Mouse (Mus musculus) granulocyte monocyte progenitor cell, adult 5-6 weeks (primary cell): ENCODE measurements around the gene Uba52. TPM values are rescaled to one million over a fixed set of nuclear protein-coding genes. Genes with fewer than 3 reads are reported as not detected.

Experiments used
- ATAC-seq: replicated peaks from 2 replicates; pipeline ENCODE4 v1.8.0; 2016; ENCODE audit warnings: mild to moderate bottlenecking, moderate TSS enrichment, inconsistent platforms; ENCODE audit not compliant: poor library complexity, severe bottlenecking
- total RNA-seq, 2 experiments: library from RNA; stranded (forward) in 1 of 2; stranded (reverse) in 1 of 2; fragments of 200-712, 200-1000 nt in 1 of 2; fragments of >200 nt in 1 of 2; fragmentation: Nextera tagmentation in 1 of 2; gene quantifications; 2 replicates each; pipeline ENCODE4 v1.2.3; 2014 to 2017

Uba52 gene
- total RNA-seq (2014; fragmentation: Nextera tagmentation) (2,675 and 2,799 TPM in 2 replicates), total RNA-seq (2017) (3,231 and 3,572 TPM in 2 replicates)

DNA sequence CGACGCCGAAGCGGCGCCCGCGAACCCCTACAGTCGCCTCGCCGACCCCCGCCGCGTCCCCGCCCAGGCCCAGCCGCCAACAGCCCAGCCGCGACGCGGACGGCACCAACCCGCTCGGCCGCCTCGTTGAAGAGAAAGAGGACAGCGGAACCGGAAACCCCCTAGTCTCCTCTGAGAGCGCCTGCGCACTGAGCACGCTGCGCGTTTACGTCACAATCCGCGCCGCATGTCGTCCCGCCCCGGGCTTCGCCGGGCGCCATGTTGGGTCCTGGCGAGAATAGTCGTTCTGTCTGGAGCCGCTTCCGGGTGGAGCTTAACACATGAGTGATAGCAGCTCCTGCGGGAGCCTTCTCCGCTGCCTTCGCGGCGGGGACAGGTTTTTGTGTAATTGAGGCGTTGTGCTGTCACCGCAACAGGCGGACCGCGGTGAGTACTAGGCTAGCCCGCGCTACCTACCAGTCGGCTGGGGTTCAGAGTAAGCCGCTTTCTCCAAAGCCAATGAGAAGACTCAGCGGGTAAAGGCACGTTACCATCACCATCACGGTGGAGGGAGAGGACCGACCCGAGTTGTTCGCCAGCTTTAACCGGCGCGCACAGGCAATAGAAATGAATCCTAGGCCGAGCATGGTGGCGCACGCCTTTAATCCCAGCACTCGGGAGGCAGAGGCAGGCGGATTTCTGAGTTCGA lies at the start of gene Uba52:
Gene Uba52 (minus strand): TSS at position 574 of the 688 bp plus-strand sequence.
- ATAC-seq: peak; percentile 74

- peak; percentile 78 for ATAC-seq
These were observed 49.5 kb upstream of the Uba52 start for GRCm38 (mm10) chr8:70560096-70560495.

DNA sequence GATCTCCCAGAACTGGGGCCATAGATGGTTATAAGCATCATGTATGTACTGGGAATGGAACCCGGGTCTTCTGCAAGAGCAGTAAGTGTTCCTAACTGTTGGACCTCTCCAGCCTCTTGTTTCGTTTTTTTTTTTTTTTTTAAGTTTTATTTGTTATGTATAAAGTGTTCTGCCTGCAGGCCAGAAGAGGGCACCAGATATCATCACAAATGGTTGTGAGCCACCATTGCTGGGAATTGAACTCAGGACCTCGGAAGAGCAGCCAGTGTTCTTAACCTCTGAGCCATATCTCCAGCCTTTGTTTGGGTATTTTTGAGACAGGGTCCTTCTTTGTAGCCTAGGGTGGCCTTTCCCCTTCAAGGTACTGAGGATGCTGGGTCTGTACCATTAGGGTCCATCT lies 48.4 kb upstream of the Uba52 start:
- no peak for ATAC-seq

- peak; percentile 43 for ATAC-seq
These were observed 47.7 kb upstream of the Uba52 start for GRCm38 (mm10) chr8:70558334-70558733.

DNA sequence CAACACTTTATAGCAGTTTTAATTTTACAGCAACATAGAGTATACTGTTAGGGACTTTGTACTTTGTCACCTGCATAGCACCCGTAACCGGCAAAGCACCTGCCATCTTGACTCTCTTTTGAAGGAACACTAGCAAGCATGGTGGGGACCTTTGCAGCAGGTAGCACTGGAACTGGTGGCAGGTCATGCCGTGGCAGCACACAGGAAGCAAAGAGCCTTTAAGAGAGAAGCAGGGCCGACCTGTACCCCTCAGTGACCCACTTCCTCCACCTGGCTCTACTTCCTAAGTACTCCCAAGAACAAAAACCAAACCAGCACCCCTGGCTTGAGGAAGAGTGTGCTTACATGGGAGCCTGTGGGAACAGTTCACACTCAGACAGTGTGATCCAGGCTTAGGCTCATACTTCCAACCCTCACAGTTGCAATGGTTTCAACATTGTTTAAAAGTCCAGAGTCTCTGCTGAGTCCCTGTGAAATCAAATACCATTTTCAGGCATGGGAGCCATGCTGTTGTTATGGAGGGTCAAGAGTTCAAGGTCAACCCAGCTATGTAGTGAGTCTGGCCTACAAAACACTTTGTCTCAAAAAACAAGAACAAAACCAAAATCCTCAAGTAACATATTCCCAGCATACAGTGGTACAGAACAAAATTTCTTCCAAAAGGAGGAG lies 44.6 kb upstream of the Uba52 start:
- ATAC-seq: no peak

- no peak for ATAC-seq
These were observed 43.1 kb upstream of the Uba52 start for GRCm38 (mm10) chr8:70553740-70554139.

DNA sequence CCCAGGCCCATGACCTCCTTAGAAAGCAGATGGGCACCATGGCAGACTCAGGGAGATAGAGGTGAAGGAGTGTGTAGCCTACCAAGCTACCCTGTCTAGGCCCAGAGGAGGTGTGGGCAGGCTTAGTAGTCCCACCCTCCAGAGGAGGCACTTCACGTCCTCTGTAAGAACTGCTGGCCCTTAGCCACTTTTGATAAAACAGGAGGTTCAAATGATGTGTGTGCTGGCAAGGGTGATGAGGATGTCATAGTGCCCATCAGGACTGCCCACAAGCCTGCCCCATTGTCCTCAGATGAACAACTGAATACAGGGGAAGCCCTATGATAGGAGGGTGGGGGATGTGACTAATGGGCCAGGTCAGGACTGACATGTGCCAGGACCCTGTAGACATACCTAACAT lies 42.2 kb upstream of the Uba52 start:
- no peak for ATAC-seq

DNA sequence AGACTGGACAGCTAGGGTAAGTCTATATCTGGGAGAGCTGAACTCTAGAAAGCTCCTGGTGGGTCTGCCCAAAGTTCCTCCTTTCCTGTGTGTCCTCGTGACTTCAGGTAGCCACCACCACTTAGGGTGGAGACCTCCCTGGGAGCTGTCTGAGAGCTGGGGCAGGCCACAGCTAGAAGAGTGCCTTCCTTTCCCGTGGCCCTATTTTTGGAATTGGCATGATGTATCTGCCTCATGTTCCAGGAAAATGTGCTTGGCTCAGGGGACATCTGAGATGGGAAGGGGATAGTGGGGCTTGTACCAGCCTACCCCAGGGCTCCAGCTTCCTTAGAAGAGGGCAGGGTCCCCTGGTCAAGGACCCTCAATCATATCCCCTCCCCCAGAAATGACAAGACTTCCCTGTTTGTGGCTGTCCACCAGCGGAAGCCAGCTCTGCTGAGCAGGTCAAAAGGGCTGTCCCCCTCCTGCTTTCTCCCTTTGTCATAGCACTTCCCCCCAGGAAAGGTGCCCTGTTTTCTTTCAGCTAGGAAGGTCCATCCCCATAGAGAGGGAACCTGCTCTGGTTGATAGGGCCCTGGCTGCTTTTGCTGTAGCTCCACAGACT lies 41.1 kb upstream of the Uba52 start:
- ATAC-seq: no peak

DNA sequence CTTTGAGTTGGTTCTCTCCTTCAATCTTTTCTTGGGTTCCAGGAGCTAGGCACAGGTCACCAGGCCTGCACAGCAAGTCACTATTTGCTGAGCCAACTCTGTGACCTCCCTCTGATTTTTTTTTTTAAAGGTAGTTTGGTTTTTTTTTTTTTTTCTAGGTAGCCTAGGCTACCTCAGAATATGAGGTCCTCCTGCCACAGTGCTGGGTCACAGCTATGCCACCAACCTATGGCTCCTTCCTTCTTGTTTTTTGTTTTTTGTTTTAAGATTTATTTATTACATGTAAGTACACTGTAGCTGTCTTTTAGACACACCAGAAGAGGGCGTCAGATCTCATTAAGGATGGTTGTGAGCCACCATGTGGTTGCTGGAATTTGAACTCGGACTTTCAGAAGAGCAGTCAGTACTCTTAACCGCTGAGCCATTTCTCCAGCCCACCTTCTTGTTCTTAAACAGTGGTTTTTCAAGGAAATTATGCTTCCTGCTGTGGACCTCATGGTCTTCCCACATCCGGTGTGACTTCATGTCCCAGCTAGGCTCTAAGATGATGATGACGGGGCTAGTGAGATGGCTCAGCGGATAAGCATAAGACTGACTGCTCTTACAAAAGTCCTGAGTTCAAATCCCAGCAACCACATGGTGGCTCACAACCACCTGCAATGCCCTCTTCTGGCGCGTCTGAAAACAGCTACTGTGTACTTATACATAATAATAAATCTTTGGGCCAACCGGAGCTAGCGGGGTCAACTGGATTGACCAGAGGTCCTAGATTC lies 39.0 kb upstream of the Uba52 start:
- peak; percentile 88 for ATAC-seq

DNA sequence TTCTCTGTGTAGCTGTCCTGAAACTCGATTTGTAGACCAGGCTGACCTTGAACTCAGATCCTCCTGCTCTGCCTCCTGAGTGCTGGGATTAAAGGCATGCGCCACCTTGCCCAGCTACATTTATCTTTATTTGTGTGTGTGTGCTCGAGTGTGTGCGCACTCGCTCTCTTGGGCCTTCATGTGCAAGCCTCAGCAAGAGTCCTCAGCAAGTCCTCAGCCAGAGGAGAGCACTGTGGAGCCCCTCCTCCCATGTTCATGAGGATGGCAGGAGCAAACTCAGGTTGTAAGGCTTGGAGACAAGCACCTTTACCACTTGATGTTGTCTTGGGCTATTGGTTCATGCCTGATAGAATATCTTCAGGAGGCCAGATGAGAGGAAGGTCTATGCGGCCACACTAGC lies 37.2 kb upstream of the Uba52 start:
- no peak for ATAC-seq

DNA sequence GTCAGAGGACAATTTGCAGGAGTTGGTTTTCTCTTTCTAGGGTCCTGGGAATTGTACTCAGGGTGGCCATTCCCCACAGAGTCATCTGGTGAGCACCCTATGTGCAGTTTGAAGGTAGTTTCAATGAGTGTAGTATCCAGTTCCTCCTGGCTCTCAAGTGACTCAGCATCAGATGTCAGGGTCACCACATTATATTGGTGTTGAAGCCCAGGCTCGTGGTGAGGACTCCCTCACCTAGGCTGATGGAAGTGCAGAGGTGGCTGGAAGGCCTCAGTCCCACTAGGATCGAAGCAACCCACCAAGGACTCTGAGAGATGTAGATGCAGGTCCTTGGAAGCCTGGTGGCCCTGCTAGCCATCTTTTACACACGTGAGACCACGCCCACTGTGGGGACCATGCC lies 35.8 kb upstream of the Uba52 start:
- ATAC-seq: peak; percentile 26; the same call in 1 of the 2 replicates

GRCm38 (mm10) chr8:70544200-70544687 lies 33.6 kb upstream of the Uba52 start:
- ATAC-seq: peak; percentile 70

GRCm38 (mm10) chr8:70541081-70541480 lies 30.5 kb upstream of the Uba52 start:
- no peak for ATAC-seq

DNA sequence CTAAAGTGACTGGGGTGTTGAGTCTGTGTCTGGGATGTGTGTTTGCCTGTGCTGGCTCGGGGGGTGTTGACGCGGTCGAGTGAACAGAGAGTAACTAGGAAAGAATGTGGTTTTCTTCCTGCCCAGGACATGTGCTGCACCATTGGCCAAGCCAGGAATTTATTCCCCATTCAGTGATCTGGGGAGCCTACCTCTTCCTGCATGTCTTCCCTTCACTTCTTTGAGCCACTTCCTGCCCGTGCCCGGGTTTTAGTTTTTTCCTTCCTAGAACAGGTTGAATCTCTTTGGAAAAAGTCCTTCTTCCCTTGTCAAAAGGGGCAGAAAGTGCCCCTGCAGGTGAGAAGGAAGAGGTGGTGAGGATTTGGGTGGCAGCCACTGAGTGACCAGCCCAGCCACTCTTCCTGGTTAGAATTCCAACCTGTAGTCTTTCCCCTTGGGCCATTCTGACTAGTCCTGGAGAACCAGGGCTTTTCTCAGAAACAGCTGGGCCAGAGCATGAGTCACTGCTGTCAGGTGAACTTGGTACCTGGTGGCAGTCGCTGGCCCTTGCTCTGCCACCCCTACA lies 30.0 kb upstream of the Uba52 start:
- ATAC-seq: no peak

- ATAC-seq: no peak
These were observed 29.5 kb upstream of the Uba52 start for GRCm38 (mm10) chr8:70540013-70540506.

GRCm38 (mm10) chr8:70539077-70539813 lies 28.6 kb upstream of the Uba52 start, which contains the start of gene Ell:
TSS of gene Ell (plus strand) at chr8:70539457.
- peak; percentile 52 for ATAC-seq

- ATAC-seq: peak; percentile 69
These were observed 28.1 kb upstream of the Uba52 start for GRCm38 (mm10) chr8:70538633-70539076.

- ATAC-seq: peak; percentile 43
These were observed 27.5 kb upstream of the Uba52 start for GRCm38 (mm10) chr8:70538024-70538579.

DNA sequence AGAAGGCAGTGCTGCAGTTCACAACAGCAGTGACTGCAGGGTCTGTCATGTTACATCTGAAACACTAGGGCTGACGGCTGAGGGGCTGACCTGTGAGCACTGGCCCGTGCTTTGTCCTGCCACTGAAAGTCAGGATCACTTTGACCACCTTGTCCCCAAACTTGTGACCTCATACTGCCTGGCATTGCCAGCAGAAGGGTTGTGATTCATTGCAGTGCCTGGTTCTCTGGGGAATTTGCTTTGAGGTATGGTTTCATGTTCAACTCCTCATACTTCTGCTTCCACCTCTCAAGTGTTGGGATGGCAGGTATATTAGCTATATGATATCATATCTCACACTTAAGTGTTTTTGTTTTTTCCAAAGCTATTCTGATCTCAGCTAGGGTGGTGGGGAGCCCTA lies 25.1 kb upstream of the Uba52 start:
- ATAC-seq: no peak
